Mouse (Mus musculus): ENCODE results near the gene Rnaseh1. TPM values are rescaled to one million over a fixed set of nuclear protein-coding genes. Genes with fewer than 3 reads are reported as not detected.

Rnaseh1 gene
- polyA plus RNA-seq, 1 experiment from 2014 or later = 23.0 TPM

DNA sequence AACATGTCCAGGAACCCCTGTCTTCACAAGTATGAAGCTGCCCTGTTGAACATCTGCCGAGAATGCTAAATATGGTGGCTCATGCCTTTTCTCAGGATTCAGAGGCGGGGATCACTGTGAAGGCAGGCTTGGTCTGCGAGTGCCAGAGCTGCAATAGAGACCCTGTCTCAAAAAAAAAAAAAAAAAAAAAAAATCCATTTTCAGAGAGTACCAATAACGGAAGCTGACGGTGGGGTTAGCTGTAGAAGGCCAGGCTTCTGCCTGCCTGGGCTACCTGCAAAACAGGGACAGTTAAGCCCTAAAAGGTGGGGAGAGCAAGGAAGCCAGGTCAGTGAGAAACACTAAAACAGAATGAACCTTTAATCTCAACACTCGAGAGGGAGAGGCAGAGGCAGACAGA is 12.9 kb upstream of the Rnaseh1 start:
- H3K9ac ChIP-seq (ENCODE audit: low read depth, low read length) = no peak overlapping the region
- peak overlapping the region; percentile 62 for H3K4me3 ChIP-seq (ENCODE audit: low read length)
- no peaks in the 10 kb centered on the region for H3K27me3 ChIP-seq (replicated peaks; ENCODE audit: control insufficient read depth, insufficient read depth, low read length)
- peaks cover 17% of the 10 kb centered on the region for H3K36me3 ChIP-seq (ENCODE audit: control insufficient read depth, insufficient read depth, low read length)
- no peak overlapping the region for H3K27ac ChIP-seq (ENCODE audit: low read depth, low read length)
- no peaks in the 10 kb centered on the region for H3K9me3 ChIP-seq (ENCODE audit: control insufficient read depth, low read length)
- WGBS = 89% methylated on average over 6 of the region's 6 CpGs
- peaks cover 16% of the 10 kb centered on the region for H3K4me1 ChIP-seq (ENCODE audit: control insufficient read depth, insufficient read depth, low read depth, low read length)
- ATAC-seq = no peak; the same call in 1 of the 2 replicates
- peak overlapping the region; percentile 63 for H3K4me2 ChIP-seq (ENCODE audit: low read length)

DNA sequence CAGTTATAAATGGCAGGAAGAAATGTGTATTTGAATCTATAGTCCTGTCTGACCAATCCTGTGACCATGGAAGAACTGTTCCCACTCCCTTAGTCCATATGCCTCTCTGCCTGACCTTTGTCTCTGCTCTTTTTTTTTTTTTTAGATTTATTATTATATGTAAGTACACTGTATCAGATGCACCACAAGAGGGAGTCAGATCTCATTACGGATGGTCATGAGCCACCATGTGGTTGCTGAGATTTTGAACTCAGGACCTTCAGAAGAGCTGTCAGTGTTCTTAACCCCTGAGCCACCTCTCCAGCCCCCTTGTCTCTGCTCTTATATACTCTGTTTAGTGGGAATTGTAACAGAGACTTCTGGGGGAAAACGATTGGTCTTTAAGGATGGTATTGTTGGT is 10.6 kb upstream of the Rnaseh1 start:
- WGBS = 72% methylated on average over 2 of the region's 2 CpGs

DNA sequence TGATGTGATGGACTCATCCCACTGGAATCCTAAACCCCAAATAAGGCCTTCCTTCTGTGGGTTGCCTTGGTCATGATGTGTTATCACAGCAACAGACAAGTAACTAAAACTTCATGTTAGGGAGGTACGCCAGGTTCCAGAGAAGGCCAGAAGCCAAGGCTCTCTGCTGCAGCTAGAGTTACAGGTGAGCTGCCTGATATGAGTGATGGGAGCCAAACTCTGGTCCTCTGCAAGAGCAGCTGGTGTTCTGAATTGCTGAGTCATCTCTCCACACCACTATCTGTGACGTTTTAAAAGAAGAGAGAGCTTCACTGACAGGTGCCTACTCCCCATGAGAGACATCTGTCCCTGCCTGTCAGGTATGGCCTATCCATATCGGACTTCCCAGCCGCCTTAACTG is 13.2 kb downstream of the Rnaseh1 start:
- no peak overlapping the region for H3K9ac ChIP-seq (ENCODE audit: low read depth, low read length)
- no peaks in the 10 kb centered on the region for H3K9me3 ChIP-seq (ENCODE audit: control insufficient read depth, low read length)
- H3K4me1 ChIP-seq (ENCODE audit: control insufficient read depth, insufficient read depth, low read depth, low read length) = no peaks in the 10 kb centered on the region
- no peak overlapping the region for H3K4me2 ChIP-seq (ENCODE audit: low read length)
- 89% methylated on average over 4 of the region's 4 CpGs for WGBS
- no peak for ATAC-seq
- H3K27ac ChIP-seq (ENCODE audit: low read depth, low read length) = no peak overlapping the region
- no peak overlapping the region for H3K4me3 ChIP-seq (ENCODE audit: low read length)
- H3K36me3 ChIP-seq (ENCODE audit: control insufficient read depth, insufficient read depth, low read length) = peaks cover 21% of the 10 kb centered on the region
- H3K27me3 ChIP-seq (replicated peaks; ENCODE audit: control insufficient read depth, insufficient read depth, low read length) = no peaks in the 10 kb centered on the region

More for the DNA sequence above, 10.6 kb upstream of the Rnaseh1 start:
- no peak overlapping the region for H3K27ac ChIP-seq (ENCODE audit: low read depth, low read length)
- H3K9me3 ChIP-seq (ENCODE audit: control insufficient read depth, low read length) = no peaks in the 10 kb centered on the region
- no peak overlapping the region for H3K4me3 ChIP-seq (ENCODE audit: low read length)
- peaks cover 11% of the 10 kb centered on the region for H3K4me1 ChIP-seq (ENCODE audit: control insufficient read depth, insufficient read depth, low read depth, low read length)
- H3K27me3 ChIP-seq (replicated peaks; ENCODE audit: control insufficient read depth, insufficient read depth, low read length) = no peaks in the 10 kb centered on the region
- no peaks in the 10 kb centered on the region for H3K36me3 ChIP-seq (ENCODE audit: control insufficient read depth, insufficient read depth, low read length)
- no peak overlapping the region for H3K9ac ChIP-seq (ENCODE audit: low read depth, low read length)
- no peak overlapping the region for H3K4me2 ChIP-seq (ENCODE audit: low read length)
- ATAC-seq = no peak

DNA sequence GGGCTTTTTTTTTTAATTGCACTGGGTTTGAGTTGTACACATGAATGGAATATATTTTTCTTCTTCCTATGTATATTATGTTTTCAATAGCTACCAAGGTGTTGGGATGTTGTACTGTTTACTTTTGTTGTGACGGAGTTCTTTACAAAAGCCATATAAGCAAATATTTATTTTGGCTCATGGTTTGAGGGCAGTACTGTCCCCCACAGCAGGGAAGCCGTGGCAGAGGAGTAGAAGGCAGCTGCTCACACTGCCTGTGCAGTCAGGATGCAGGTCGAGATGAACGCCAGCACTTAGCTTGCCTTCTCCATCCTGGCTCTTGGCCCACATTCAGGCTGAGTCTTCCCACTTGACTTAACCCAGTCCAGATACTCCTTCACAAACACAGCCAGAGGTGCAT is 17.3 kb downstream of the Rnaseh1 start:
- H3K27ac ChIP-seq (ENCODE audit: low read depth, low read length) = no peak overlapping the region
- no peak for ATAC-seq
- 60% methylated on average over 4 of the region's 4 CpGs for WGBS
- no peak overlapping the region for H3K4me2 ChIP-seq (ENCODE audit: low read length)
- no peaks in the 10 kb centered on the region for H3K27me3 ChIP-seq (replicated peaks; ENCODE audit: control insufficient read depth, insufficient read depth, low read length)
- H3K36me3 ChIP-seq (ENCODE audit: control insufficient read depth, insufficient read depth, low read length) = no peaks in the 10 kb centered on the region
- no peaks in the 10 kb centered on the region for H3K4me1 ChIP-seq (ENCODE audit: control insufficient read depth, insufficient read depth, low read depth, low read length)
- no peak overlapping the region for H3K9ac ChIP-seq (ENCODE audit: low read depth, low read length)
- H3K4me3 ChIP-seq (ENCODE audit: low read length) = no peak overlapping the region
- H3K9me3 ChIP-seq (ENCODE audit: control insufficient read depth, low read length) = no peaks in the 10 kb centered on the region

DNA sequence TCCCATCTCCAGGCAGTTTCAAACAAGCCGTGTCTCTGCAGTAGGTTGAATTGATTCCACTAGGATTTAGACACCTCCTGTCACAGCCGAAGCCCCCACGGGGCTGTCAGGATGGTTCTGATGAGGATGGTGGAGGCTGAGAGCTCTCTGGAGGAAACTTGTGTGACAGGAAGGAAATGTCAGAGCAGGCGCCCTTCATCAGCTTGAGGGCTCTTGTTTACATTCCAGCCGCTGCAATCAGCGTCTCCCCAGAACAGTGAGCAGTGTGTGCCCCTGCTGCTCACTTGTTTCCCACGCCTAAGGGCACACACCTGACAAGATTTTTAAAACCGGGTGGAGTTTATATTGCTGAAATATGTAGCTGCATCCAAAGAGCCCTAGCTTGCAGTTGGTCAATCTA is 17.9 kb downstream of the Rnaseh1 start:
- no peak for ATAC-seq
- no peak overlapping the region for H3K27ac ChIP-seq (ENCODE audit: low read depth, low read length)
- H3K4me2 ChIP-seq (ENCODE audit: low read length) = no peak overlapping the region
- H3K36me3 ChIP-seq (ENCODE audit: control insufficient read depth, insufficient read depth, low read length) = no peaks in the 10 kb centered on the region
- H3K27me3 ChIP-seq (replicated peaks; ENCODE audit: control insufficient read depth, insufficient read depth, low read length) = no peaks in the 10 kb centered on the region
- H3K9ac ChIP-seq (ENCODE audit: low read depth, low read length) = no peak overlapping the region
- no peak overlapping the region for H3K4me3 ChIP-seq (ENCODE audit: low read length)
- no peaks in the 10 kb centered on the region for H3K4me1 ChIP-seq (ENCODE audit: control insufficient read depth, insufficient read depth, low read depth, low read length)
- H3K9me3 ChIP-seq (ENCODE audit: control insufficient read depth, low read length) = no peaks in the 10 kb centered on the region
- 51% methylated on average over 8 of the region's 8 CpGs for WGBS

DNA sequence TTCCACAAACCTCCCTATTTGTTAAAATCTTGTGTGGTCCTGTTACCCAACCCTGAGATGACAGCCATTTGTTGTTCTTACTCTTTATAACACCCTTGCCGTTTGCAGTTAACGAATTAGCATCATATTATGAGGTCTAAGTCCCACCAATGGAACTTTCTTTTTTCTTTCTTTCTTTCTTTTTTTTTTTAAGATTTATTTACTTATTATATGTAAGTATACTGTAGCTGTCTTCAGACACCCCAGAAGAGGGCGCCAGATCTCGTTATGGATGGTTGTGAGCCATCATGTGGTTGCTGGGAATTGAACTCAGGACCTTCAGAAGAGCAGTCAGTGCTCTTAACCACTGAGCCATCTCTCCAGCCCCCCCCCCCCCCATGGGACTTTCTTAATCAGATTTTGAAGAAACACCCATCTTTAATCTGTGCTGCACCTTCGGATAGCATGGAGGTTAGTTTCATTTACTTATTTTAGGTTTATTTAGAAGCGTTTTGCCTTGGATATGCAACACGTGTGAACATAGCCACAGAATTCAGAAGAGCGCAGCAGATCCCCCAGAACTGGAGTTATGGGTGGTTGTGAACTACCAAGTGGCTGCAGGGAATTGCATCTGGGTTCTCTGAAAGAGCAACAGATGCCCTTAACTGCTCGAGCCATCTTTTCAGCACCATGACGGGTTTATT is 24.8 kb downstream of the Rnaseh1 start:
- 86% methylated on average over 10 of the region's 10 CpGs for WGBS
- no peak overlapping the region for H3K9ac ChIP-seq (ENCODE audit: low read depth, low read length)
- no peak overlapping the region; the same call in 1 of the 2 replicates for H3K4me3 ChIP-seq (ENCODE audit: low read length)
- no peaks in the 10 kb centered on the region for H3K9me3 ChIP-seq (ENCODE audit: control insufficient read depth, low read length)
- peaks cover 9% of the 10 kb centered on the region for H3K4me1 ChIP-seq (ENCODE audit: control insufficient read depth, insufficient read depth, low read depth, low read length)
- ATAC-seq = no peak
- no peaks in the 10 kb centered on the region for H3K27me3 ChIP-seq (replicated peaks; ENCODE audit: control insufficient read depth, insufficient read depth, low read length)
- peak overlapping the region; percentile 92 for H3K27ac ChIP-seq (ENCODE audit: low read depth, low read length)
- peak overlapping the region; percentile 66 for H3K4me2 ChIP-seq (ENCODE audit: low read length)
- H3K36me3 ChIP-seq (ENCODE audit: control insufficient read depth, insufficient read depth, low read length) = no peaks in the 10 kb centered on the region

DNA sequence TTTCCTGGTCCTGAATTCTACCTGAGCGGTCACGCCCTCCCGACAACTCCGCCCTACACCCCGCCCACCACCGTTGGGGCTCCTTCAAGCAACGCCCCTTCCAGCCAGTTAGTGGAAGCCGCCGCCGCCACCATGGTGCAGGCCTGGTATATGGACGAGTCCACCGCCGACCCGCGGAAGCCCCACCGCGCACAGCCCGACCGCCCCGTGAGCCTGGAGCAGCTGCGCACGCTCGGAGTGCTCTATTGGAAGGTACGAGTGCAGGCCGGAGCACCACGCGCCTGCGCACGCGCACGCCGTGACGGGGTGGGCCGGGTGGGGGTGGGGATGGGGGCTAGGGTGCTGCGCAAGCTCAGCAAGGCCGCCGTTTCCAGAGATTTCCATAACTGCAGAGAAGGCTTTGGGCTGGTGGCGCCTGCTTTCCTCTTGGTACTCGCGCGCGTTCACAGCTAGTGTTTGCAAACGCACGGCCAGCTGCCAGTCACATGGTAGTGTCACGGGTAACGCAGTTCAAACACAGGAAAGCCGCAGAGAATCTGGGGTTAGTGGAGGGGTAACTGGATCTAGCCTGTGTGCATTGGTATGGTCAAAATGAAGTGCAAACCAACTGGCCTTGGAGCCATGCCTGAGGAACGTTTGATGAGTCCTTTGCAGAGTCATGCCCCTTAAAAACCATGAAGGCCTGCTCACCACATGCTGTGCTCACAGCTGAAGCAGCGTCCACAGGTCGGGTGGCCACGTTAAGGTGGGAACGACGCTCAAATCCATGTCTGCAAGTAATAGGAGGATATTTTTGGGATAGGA is 25.9 kb downstream of the Rnaseh1 start, which contains the start of gene Adi1:
TSS of gene Adi1 (plus strand) at position 111 of the 804 bp plus-strand sequence.
- no peaks in the 10 kb centered on the region for H3K36me3 ChIP-seq (ENCODE audit: control insufficient read depth, insufficient read depth, low read length)

DNA sequence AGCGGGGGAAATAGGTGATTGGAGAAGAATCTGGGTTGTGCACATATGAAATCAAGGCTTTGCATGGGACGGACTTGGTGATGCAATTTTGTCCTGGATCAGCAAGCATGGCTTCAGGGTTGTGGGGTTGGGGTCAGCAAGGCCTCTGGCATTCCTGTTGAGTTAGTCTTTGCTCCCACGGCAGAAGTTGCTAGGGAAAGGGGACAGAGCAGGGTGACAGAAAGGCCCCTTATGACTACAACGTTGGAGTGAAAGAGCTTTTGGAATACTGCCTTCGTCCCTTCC is 26.5 kb downstream of the Rnaseh1 start:
- Histone ChIP-seq H3K4me3 (ENCODE audit: low read length) (peak overlapping the region; percentile 51), H3K36me3 (ENCODE audit: control insufficient read depth, insufficient read depth, low read length) (no peaks in the 10 kb centered on the region), H3K4me1 (ENCODE audit: control insufficient read depth, insufficient read depth, low read depth, low read length) (peaks cover 9% of the 10 kb centered on the region), H3K27me3 (replicated peaks; ENCODE audit: control insufficient read depth, insufficient read depth, low read length) (no peaks in the 10 kb centered on the region), H3K9ac (ENCODE audit: low read depth, low read length) (peak overlapping the region; percentile 59), H3K4me2 (ENCODE audit: low read length) (peak overlapping the region; percentile 66), H3K9me3 (ENCODE audit: control insufficient read depth, low read length) (no peaks in the 10 kb centered on the region), H3K27ac (ENCODE audit: low read depth, low read length) (peak overlapping the region; percentile 92)
- no peak for ATAC-seq
- 68% methylated on average over 5 of the region's 5 CpGs for WGBS

More for the DNA sequence above, 25.9 kb downstream of the Rnaseh1 start, which contains the start of gene Adi1:
- no peaks in the 10 kb centered on the region for H3K9me3 ChIP-seq (ENCODE audit: control insufficient read depth, low read length)
- 2% methylated on average over 53 of the region's 53 CpGs for WGBS
- peak within 1 kb of the TSS; percentile 51 for H3K4me3 ChIP-seq (ENCODE audit: low read length)
- H3K27ac ChIP-seq (ENCODE audit: low read depth, low read length) = peak within 1 kb of the TSS; percentile 92
- H3K27me3 ChIP-seq (replicated peaks; ENCODE audit: control insufficient read depth, insufficient read depth, low read length) = no peaks in the 10 kb centered on the region
- peaks cover 9% of the 10 kb centered on the region for H3K4me1 ChIP-seq (ENCODE audit: control insufficient read depth, insufficient read depth, low read depth, low read length)
- peak; percentile 99 for ATAC-seq
- peak within 1 kb of the TSS; percentile 66 for H3K4me2 ChIP-seq (ENCODE audit: low read length)
- peak within 1 kb of the TSS; percentile 76 for H3K9ac ChIP-seq (ENCODE audit: low read depth, low read length)

DNA sequence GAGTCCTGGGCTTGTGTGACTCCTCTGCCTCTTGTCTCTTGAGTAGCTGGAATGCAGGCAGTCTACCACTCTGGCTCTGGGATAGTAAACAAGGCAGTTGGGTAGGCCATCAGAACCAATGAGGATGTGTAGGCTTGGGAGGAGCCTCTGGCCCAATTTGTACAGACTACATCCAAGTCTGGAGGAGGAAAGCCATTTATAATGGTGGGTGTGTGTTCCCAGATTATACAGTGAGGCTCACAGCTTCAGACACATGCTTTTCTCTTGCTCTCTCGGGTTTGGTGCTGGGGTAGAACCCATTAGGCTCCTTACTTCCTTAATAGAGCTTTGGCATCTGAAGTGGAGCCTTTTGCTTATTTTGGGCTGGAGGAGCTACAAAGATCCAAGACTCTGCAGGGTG is 35.3 kb downstream of the Rnaseh1 start:
- Histone ChIP-seq H3K36me3 (ENCODE audit: control insufficient read depth, insufficient read depth, low read length) (peaks cover 2% of the 10 kb centered on the region; the same call in 1 of the 2 replicates), H3K9me3 (ENCODE audit: control insufficient read depth, low read length) (no peaks in the 10 kb centered on the region), H3K9ac (ENCODE audit: low read depth, low read length) (no peak overlapping the region), H3K4me2 (ENCODE audit: low read length) (no peak overlapping the region), H3K27me3 (replicated peaks; ENCODE audit: control insufficient read depth, insufficient read depth, low read length) (no peaks in the 10 kb centered on the region), H3K4me1 (ENCODE audit: control insufficient read depth, insufficient read depth, low read depth, low read length) (0 out of 2 replicates have a peak, but pooled peaks cover 5% of the 10 kb centered on the region), H3K27ac (ENCODE audit: low read depth, low read length) (no peak overlapping the region), H3K4me3 (ENCODE audit: low read length) (no peak overlapping the region)
- no peak for ATAC-seq
- WGBS = 81% methylated on average over 1 of the region's 1 CpGs
